Mouse (Mus musculus) limb, embryonic 15.5 days (tissue): ENCODE data around the gene Tpr. TPM values are rescaled to one million over a fixed set of nuclear protein-coding genes. Genes with fewer than 3 reads are reported as not detected.

ENCODE experiments used
- polyA plus RNA-seq: library from polyadenylated mRNA; unstranded; fragments of >200 nt; fragmentation: Nextera tagmentation; extraction: Ambion mirVana; gene quantifications from 2 replicates; pipeline ENCODE4 v1.2.1, GENCODE M21; 2015

The Tpr gene
- polyA plus RNA-seq, 1 experiment from 2014 or later = 175 TPM

Other genes with a start within 250 kb of the Tpr start
- not detected in 2 replicates for gene Pdc, start 73.4 kb upstream of the Tpr start, polyA plus RNA-seq
- 48.3 and 49.6 TPM in 2 replicates for gene Odr4, start 242 bp downstream of the Tpr start, polyA plus RNA-seq
- gene Prg4, start 73.3 kb downstream of the Tpr start, polyA plus RNA-seq = 1.6 and 2.2 TPM in 2 replicates